Mouse (Mus musculus): ENCODE measurements around the gene Elmo1. TPM values are rescaled to one million over a fixed set of nuclear protein-coding genes. Genes with fewer than 3 reads are reported as not detected.
"Not testable (repeated sequence)": the region's sequence is repeated elsewhere in the genome, so short reads cannot be mapped to it uniquely, and the experiment has no call there.

The Elmo1 gene
- polyA plus RNA-seq, 1 experiment: 60.3 TPM

- DNase-seq (ENCODE audit: extremely low spot score in 1 of 2, low spot score in 1 of 2): no peak
Observed at GRCm38 (mm10) chr13:20557156-20557555, 466.8 kb downstream of the Elmo1 start.

DNA sequence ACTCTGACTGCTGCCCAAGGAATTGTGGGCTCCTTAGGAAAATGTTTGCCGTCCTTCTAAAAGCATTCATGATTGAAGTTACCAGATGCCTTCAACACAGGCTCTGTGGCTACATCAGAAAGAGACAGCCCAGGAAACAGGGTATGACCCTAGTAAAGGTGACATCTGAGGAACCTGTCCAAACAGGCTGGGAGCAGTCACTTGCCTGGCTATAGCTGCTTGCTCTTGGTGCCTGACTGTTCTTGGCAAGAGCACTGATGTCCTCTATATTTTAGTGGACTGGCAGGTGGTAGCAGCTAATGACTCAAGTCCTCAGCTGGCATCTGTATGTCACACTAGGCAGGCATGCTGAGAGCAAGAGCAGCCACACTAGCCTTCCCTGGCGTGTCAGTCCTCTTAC, 468.0 kb downstream of the Elmo1 start:
- no peak for DNase-seq (ENCODE audit: extremely low spot score in 1 of 2, low spot score in 1 of 2)

- no peak for DNase-seq (ENCODE audit: extremely low spot score in 1 of 2, low spot score in 1 of 2)
Observed at GRCm38 (mm10) chr13:20564414-20564813, 474.0 kb downstream of the Elmo1 start.

- no peak for DNase-seq (ENCODE audit: extremely low spot score in 1 of 2, low spot score in 1 of 2)
Observed at GRCm38 (mm10) chr13:20575186-20575585, 484.8 kb downstream of the Elmo1 start.

GRCm38 (mm10) chr13:20585868-20586267, 495.5 kb downstream of the Elmo1 start:
- DNase-seq (ENCODE audit: extremely low spot score in 1 of 2, low spot score in 1 of 2): no peak

DNA sequence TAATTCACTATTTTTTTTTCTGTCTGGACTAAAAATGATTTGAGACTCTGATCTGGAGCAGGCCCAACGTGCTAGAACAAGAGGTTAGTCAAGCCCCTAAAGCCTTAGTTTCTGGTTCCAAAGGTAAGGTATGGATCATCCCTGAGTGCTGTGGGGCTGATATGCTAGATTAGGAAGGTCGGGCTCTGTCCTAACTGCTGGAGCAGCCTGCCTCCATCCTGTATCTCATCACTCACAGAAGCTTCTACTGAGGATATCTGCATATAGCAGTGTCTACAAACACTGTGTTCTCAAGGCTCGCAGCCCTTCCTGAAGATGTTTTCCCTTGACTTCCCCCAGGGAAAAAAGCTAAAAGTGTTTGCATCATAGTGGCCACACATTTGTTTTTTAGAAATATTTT, 496.1 kb downstream of the Elmo1 start:
- no peak for DNase-seq (ENCODE audit: extremely low spot score in 1 of 2, low spot score in 1 of 2)

DNA sequence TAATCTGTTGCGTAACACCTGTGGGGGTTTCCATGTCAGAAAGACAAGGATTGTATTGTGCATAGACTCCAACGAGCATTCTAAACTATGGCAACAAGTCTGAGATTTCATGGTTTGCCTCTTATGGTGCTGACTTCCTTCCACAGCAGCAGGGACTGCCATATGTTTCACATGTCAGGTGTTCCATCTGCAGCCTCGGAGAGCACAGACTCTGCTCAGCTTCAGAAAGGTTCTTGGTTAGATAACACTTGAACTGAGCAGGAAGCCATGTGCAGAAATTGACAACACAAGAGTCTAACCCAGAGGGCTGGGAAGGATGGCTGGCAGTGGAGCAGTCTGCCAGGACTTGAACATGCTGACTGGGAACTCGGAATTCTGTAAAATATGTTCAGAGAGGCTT, 500.6 kb downstream of the Elmo1 start:
- peak in 1 of 2 experiments; percentile 30 for DNase-seq (ENCODE audit: extremely low spot score in 1 of 2, low spot score in 1 of 2)

- DNase-seq (ENCODE audit: extremely low spot score in 1 of 2, low spot score in 1 of 2): peak in 1 of 2 experiments; percentile 35
Observed at GRCm38 (mm10) chr13:20597307-20597706, 506.9 kb downstream of the Elmo1 start.

DNA sequence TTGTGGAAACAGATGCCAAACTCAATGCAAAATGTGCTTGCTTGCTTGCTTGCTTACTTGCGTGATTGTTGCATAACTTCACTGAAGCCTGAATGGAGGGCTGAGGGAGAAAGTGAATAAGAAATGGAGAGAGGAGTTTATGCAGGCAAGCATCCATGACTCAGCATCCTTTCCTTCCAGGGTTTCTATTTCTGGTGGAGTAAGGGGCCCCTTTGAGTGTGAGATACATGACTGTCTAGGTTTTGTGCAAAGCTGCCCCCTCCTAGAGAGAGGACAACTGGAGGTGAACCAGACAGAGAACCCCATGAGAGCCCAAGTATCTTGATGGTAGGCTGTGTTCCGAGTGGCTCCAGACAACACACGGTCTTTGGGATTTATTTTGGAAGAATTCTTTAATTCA, 508.2 kb downstream of the Elmo1 start:
- peak in 1 of 2 experiments; percentile 48 for DNase-seq (ENCODE audit: extremely low spot score in 1 of 2, low spot score in 1 of 2)

GRCm38 (mm10) chr13:20600246-20600645, 509.9 kb downstream of the Elmo1 start:
- DNase-seq (ENCODE audit: extremely low spot score in 1 of 2, low spot score in 1 of 2): no peak

DNA sequence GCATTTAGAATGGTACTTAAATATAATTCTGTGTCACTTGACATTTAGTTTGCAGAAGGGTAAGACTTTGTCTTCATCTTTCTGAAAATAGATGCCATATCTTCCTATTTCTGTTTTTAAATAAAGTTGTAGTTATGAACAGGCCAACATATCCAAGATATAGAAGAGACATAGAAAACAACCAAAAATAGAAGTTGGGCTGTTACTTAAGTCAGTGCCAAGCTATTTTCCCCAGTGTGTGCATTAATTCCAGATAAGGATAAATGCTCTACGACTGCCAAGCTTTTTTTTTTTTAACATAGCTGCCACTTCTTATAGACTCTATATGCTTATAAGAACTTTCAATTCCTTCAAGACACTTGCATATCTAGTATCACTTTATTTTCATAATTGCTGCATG, 511.0 kb downstream of the Elmo1 start:
- DNase-seq (ENCODE audit: extremely low spot score in 1 of 2, low spot score in 1 of 2): no peak

GRCm38 (mm10) chr13:20606891-20607290, 516.5 kb downstream of the Elmo1 start:
- no peak for DNase-seq (ENCODE audit: extremely low spot score in 1 of 2, low spot score in 1 of 2)

GRCm38 (mm10) chr13:20609003-20609688, 518.8 kb downstream of the Elmo1 start:
- no peak for DNase-seq (ENCODE audit: extremely low spot score in 1 of 2, low spot score in 1 of 2)

- no peak for DNase-seq (ENCODE audit: extremely low spot score in 1 of 2, low spot score in 1 of 2)
Observed at GRCm38 (mm10) chr13:20615596-20616469, 525.4 kb downstream of the Elmo1 start.

DNA sequence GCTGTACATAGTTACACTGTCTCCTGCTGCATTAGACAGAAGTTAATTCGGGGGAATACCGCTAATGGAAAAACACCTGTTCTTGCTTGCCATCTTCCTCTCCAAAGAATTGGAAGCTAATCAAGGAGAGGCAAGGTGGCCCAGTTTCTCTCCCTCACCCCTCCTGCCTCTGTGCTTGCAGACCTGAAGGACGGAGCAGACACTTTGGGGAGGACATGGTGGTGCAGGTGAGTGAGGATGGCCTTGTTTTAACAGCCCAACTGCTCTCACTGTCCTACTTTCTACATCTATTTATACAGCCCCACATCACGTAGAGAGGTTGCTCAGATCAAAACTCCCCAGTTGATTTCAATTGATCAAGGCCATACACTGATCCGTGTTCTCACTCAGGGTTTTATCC, 529.5 kb downstream of the Elmo1 start:
- no peak for DNase-seq (ENCODE audit: extremely low spot score in 1 of 2, low spot score in 1 of 2)

DNA sequence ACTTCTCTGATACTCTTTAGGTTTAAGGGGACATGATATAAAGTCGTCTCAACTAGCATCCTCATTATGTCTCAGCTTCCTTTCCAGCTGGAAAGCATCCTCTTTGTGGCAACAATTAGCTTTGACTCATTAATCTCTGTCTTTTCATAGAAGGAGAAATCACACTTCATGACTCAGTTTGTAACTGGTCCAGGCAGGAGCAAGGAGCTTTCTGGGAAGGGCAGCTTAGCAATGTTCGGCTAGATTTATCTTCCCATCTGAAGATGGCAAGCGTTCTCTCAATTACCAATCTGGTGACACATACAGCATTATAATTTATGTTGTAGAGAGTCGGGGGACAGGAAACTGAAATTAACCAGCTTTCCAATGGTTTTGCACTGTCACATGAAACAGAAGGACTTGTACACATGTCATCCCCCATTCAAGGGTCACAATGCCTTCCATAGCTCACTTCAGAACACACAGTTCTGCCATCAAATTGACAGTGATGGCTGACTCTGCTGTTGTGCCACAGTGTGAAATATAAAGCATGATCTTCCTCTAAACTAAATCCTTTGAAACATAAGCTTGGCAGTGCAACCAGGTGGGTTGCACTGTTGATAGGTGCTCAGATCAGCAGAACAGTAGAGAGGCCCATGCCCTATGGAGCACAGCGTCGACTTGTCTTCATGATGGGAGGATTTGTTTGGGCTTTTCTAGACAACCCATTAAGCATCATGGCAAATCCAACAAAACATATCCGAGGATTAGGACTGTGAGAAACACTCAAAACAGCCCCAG, 532.9 kb downstream of the Elmo1 start:
- no peak for DNase-seq (ENCODE audit: extremely low spot score in 1 of 2, low spot score in 1 of 2)

- DNase-seq (ENCODE audit: extremely low spot score in 1 of 2, low spot score in 1 of 2): no peak
Observed at GRCm38 (mm10) chr13:20627796-20628195, 537.4 kb downstream of the Elmo1 start.

DNA sequence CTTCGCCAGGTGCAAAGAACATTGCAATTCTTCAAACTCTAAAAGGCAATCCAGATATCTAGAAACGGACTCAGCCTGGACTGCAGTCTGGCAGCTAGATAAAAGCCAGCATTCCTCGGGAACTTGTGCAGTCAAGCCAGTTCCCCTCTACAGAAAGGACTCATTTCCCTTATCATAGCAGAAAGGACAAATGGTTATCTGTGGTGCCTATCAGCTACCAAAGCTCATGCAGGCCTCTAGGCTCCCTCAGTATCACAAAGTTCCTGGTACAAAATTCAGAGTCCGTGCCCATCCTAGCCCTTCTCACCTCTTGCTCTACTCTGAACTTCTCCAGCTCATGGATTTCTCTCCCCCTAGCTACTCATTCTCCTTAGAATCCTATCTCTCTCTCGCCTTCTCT, 542.1 kb downstream of the Elmo1 start:
- no peak for DNase-seq (ENCODE audit: extremely low spot score in 1 of 2, low spot score in 1 of 2)

GRCm38 (mm10) chr13:20634679-20635078, 544.3 kb downstream of the Elmo1 start:
- DNase-seq (ENCODE audit: extremely low spot score in 1 of 2, low spot score in 1 of 2): not testable (repeated sequence)

GRCm38 (mm10) chr13:20635646-20636045, 545.2 kb downstream of the Elmo1 start:
- peak; percentile 42 to 64 for DNase-seq (ENCODE audit: extremely low spot score in 1 of 2, low spot score in 1 of 2)
